Mouse (Mus musculus) mouse trophoblast stem cell (cell line): Measurements from ENCODE around the gene Krt87.

Source experiments
- in situ Hi-C, 2 experiments: fragments of 300-500 bp; cut with MseI, MboI; formaldehyde crosslinking; loops; 2 replicates in 1 of 2; 3 replicates in 1 of 2; pipeline ENCODE4 v1.15.1; 2025

Gene Krt87

GRCm38 (mm10) chr15:101438555-101438954, at the start of gene Krt87:
TSS of gene Krt87 (minus strand) at chr15:101438804.
- in situ Hi-C loops = no loop called here

DNA sequence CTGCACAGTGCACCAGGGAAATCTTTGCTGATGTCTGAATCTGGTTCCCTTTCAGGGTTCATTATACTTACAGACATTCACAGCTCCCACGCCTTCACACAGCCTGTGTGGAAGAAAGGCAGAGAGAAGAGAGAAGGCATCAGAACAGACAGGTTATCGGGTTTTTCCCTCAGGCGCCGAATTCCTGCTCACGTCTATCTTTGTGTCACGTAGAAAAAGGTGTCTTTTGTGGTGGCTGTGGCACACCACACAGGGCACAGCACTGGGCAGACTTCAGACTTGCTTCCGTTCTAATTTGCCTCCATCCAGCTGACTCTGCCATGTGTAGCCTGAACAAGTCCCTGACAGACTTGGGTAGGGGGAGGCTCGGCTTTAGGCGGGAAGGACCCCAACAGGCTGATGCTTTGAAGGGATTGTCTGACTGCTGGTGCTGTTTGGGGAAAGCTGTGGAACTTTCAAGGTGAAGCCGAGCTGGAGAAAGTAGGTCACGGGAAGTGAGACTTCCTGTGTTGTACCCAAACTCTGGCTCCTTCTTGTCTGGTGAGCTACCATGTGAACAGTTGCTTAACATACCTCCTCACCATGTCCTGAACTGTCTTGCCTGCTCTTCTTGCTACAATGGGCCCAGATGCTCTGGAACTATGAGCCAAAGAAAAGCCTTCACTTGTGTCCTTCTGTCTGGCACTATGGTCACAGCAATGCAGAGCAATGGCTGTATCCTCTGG, 47.5 kb upstream of the Krt87 start:
- in situ Hi-C loops = no loop called here

DNA sequence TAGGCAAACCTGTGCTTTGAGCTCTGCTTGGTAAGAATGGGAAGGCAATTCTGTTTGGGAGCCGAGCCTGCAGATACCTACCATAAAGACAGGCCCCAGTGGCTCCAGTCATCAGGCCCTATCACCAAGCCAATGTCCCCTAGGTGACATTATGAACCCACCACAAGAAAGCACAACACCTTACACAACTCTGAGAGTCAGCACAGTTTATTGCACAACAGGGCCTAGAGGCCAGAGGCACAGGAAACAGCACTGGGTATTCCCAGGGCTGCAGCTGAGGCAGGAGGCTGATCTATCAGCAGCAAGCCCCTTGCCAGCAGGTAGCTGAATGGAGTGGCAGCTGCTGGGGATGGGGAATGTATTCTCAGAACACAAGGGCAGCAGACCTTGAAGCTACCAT, 46.3 kb upstream of the Krt87 start:
- in situ Hi-C loops = no loop called here

GRCm38 (mm10) chr15:101483646-101484045, 45.0 kb upstream of the Krt87 start:
- in situ Hi-C loops = no loop called here

DNA sequence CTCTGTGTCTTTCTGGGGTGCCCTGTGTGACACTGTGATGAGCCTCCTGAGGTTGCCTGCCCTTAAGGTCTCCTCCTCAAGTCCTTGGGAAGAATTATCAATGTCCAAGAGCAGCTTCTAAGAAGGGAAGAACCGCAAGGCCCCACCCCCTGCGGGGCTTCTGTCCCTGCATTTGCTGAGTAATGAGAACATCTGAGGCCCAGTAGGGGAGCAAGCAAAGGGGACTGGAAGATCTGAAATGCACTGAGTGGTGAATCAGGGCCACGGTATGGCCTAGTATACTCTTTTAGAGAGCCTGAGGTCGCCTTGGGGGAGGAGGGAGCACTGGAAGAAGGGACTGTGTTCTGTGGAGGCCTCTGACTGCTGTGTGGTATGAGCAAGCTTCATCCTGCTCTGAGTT, 43.5 kb upstream of the Krt87 start:
- in situ Hi-C loops = no loop called here

DNA sequence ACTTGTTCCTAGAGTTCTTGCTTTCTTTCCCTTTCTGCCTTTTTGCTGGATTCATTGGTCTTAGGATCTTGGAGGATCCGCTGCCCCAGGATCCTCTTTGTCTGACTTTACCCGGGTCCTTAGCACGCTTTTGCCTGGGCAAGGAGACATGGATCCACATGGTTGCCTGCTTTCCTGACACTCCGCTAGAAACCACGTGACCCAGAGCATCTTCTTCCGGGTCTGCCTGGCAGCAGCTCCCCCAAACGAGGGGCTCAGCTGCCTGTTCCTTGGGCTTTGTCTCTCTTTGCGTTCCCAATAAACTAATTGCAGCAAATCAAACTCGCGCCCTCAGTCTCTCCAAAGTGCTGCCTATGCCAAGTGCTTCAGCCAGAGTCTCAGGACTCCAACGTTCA, 41.1 kb upstream of the Krt87 start:
- in situ Hi-C loops = no loop called here

- in situ Hi-C loops = no loop called here
Measured at GRCm38 (mm10) chr15:101479007-101479665, 40.5 kb upstream of the Krt87 start.

DNA sequence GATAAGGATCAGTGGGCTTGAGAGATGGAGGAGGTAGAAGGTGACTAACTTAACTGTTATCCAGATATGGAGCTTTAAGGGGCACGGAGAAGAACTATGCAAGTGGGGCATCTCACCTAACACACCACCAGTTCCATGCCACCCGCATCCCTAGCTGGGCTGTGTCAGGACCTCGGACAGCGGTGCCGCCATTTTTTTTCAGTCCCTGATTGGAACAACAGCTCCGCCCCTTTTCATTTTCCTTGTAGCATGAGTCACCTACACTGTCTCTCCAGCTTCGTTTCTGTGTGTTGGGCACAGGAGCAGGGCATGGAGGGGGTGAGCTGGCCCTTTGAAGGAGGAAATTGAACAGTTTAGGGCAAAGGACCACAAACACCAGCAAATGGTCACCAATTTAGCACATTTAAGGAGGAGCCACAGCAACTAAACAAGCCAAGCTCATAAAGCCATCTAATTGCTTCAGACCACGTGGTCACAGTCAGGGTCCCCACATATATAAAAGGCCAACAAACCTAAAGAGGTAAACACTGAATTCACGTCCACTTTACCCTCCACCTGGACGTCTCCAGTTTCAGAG, 34.4 kb upstream of the Krt87 start, which contains the start of gene Krt86:
Gene Krt86 (plus strand): TSS at position 527 of the 577 bp plus-strand sequence.
- in situ Hi-C loops = no loop called here

- in situ Hi-C loops = no loop called here
Measured at GRCm38 (mm10) chr15:101469093-101469492, 30.5 kb upstream of the Krt87 start.

DNA sequence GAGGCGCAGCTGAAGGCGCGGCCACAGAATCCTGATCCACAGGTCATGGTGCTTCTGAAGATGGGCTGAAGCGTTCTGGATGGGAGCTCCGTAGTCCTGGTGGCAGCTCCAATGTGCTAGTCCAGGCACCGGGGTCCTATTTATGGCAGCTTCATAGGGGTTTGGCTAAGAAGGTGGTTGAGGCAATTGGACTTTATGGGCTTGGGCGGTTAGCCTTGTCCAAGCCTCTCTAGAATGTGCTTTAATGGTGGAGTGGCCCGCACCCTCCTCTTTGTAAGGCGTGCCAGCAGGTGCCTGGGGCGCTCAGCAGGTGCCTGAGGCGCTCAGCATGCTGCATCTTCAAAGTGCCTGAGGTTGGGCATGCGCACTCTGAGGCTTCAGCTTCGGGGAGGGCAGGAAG, 25.0 kb upstream of the Krt87 start, which contains the start of gene Krt81:
Gene Krt81 (minus strand): TSS at position 101 of the 400 bp plus-strand sequence.
- in situ Hi-C loops = no loop called here

DNA sequence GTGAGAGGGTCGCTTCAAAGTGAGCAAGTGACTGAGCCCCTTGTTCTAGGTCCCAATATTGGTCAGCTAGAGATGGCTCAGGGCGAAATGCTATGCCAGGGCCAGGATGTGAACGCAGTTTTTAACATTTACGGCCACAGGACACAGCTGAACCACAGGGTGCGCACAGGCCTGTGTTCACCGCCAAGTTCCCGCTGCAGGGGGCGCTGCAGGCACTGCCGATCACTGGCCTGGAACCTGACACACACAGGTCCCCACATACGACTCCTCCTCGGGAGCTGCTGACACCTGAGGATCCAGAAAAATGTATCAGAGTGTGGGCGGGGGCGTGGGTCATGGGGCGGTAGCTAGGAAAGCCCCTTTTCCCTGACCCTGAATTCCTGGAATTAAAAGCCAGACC, 20.7 kb upstream of the Krt87 start:
- in situ Hi-C loops = loop anchor here in 1 of 2 experiments (10.0 kb wide), 1 partner anchor 114 kb away; no protein-coding TSS in a partner anchor

GRCm38 (mm10) chr15:101458361-101458930, 19.8 kb upstream of the Krt87 start:
- in situ Hi-C loops = loop anchor here in 1 of 2 experiments (10.0 kb wide), 1 partner anchor 114 kb away; no protein-coding TSS in a partner anchor

DNA sequence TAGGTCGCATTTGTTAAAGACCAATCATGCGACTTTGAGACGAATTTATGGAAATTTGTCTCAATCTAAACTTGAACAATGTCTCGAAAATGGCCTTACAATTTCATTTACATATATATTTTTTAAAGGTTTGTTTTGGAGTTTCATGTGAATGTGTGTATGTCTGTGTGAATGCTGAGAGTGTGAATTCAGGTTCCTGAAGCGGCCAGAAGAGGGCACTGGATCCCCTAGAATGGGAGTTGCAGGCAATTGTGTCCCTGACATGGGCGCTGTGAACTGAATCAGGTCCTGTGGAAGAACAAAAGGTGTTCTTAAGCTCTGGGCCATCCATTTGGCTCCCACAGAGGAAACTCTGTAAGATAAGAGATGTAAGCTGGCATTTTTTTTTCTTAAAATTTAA, 17.3 kb upstream of the Krt87 start:
- in situ Hi-C loops = loop anchor here in 1 of 2 experiments (10.0 kb wide), 1 partner anchor 111 kb away; no protein-coding TSS in a partner anchor

DNA sequence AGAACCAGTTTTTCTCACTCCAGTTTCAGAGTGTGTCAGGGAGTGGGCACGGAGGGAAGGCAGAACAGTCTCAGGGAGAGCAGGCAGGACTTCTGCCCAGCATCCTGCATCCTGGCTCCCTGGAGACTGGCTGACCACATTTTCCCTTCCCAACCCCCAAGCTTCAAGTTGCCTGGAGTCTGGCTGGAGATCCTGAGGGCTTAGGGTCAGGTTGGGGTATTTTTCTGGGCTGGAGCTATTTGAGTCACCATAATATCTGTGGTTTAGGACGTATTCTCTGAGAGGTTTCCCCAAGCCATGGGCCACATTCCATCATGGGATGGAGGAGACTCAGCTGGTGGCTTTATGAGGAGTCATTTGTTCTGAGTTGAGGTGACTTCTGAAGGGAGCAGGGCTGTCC, 16.7 kb upstream of the Krt87 start:
- in situ Hi-C loops = loop anchor here in 1 of 2 experiments (10.0 kb wide), 1 partner anchor 110 kb away; no protein-coding TSS in a partner anchor

- in situ Hi-C loops = loop anchor here in 1 of 2 experiments (10.0 kb wide), 1 partner anchor 110 kb away; no protein-coding TSS in a partner anchor
Measured at GRCm38 (mm10) chr15:101454774-101455173, 16.2 kb upstream of the Krt87 start.

GRCm38 (mm10) chr15:101453093-101453736, 14.6 kb upstream of the Krt87 start:
- in situ Hi-C loops = loop anchor here in 1 of 2 experiments (10.0 kb wide), 1 partner anchor 108 kb away; no protein-coding TSS in a partner anchor

GRCm38 (mm10) chr15:101447444-101447843, 8.8 kb upstream of the Krt87 start, which contains the start of gene Krt88:
TSS of gene Krt88 (plus strand) at chr15:101447744.
- in situ Hi-C loops = no loop called here

DNA sequence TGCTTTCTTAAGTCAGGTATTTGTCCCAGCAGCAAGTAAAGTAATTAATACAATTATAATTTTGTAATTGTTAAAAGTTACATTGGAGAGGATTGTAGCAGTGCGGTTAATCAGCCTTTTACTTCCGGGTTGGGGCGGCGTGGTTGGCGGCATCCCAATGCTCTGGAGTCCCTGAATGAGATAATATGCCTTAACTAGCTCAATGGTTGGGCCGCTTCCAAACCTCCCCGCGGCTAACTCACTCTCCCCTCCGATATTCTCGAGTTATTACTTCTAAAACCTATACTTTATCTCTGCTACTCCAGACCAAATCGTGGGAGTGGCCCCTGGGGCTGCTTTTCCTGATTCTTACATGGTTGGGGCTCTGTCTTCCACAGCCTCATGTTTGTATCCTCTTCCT, 8.0 kb upstream of the Krt87 start:
- in situ Hi-C loops = no loop called here

DNA sequence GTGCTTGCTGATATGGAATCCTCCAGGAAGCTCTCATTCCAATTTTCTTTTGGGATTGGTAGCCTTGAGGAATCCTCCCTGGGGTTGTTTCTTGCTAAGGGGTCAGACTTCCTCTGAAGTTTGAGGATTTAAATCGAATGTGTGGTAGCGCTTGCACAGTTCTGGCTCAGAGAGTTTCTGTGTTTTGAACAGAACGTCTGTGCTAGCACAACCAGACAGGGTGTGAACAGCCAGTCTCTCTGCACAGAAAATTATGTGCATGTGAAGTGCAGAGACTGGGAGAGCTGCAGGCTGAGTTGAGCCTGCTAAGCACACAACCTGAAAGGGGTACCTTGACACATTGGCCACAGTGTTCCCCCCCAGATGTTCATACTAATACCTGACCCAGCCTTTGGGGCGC, 2.2 kb upstream of the Krt87 start:
- in situ Hi-C loops = no loop called here

DNA sequence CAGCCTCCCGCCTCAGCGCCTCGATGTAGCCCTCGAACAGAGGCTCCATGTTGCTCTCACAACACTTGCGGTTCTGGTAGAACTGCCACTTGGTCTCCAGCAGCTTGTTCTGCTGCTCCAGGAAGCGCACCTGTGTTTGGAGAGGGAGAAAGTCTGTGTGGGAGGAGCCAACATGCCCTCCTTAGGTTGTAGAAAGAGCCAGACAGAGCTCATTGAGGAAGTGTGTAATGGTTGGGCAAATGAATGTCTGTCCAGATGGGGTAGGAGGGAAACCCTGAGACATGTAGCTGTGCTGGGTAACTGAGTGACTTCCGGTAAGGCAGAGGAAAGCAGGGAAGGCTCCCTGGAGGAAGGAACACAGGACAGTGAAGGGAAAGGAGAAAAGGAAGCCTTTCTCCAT, 2.0 kb downstream of the Krt87 start:
- in situ Hi-C loops = no loop called here

GRCm38 (mm10) chr15:101424914-101425313, 13.7 kb downstream of the Krt87 start:
- in situ Hi-C loops = no loop called here
